ENCODE assay signal across 15 mouse cellular contexts in genomic region chr12:12715956-12716669, GRCm38 (mm10).
A peak's percentile ranks its signal among the peaks of the same experiment; 100 is the strongest.
DNase-seq lines count a peak whose midpoint lies in the region; ATAC-seq and TF ChIP-seq lines count a peak whose summit lies in the region.
"Had no signal": no experiment of that assay in that cellular context is flagged by ENCODE, and none has a peak within 500 bp of the region (broad histone marks: within the 10 kb centered on the region; RNA-seq: fewer than 3 reads in every experiment).

No protein-coding gene starts in this region.

- no peaks in the 10 kb centered on the region for H3K27me3 ChIP-seq in forebrain, postnatal 0 days (ENCODE audit: insufficient read depth, low read length)
- H3K27me3 ChIP-seq: limb, embryonic 15.5 days had no signal

- H3K9ac ChIP-seq in forebrain, postnatal 0 days = no peak overlapping the region
- H3K9ac ChIP-seq: limb, embryonic 15.5 days; midbrain, embryonic 13.5 days had no signal

- intact Hi-C loops in left cerebral cortex, postnatal 4 days (cut with DNase I) = no loop called here

- TF ChIP-seq POLR2A in brain, embryonic 14.5 days (IDR thresholded peaks at IDR 0.05; ENCODE audit: borderline replicate concordance, extremely low read depth, insufficient read depth, insufficient read length, poor library complexity, severe bottlenecking) = no peak
- no peak for TF ChIP-seq POLR2A in lung, adult 2 months (IDR thresholded peaks at IDR 0.05; ENCODE audit: borderline replicate concordance, extremely low read depth, low read depth, low read length)

- 72% methylated on average over 7 of the region's 7 CpGs for WGBS in forebrain, postnatal 0 days
- 82% methylated on average over 7 of the region's 7 CpGs for WGBS in lung, adult 2 months

- no peak overlapping the region for H3K4me3 ChIP-seq in forebrain, postnatal 0 days (ENCODE audit: low read depth, low read length)
- H3K4me3 ChIP-seq in lung, adult 2 months (replicated peaks; ENCODE audit: extremely low read depth, low read depth, low read length) = no peak overlapping the region
- H3K4me3 ChIP-seq: limb, embryonic 15.5 days; midbrain, embryonic 13.5 days had no signal

- ATAC-seq in frontal cortex, adult (ENCODE audit: low TSS enrichment) = peak; percentile 80
- ATAC-seq in forebrain, postnatal 0 days = peak; percentile 92
- ATAC-seq: lung, postnatal 0 days; midbrain, embryonic 13.5 days had no signal

- 0 out of 2 replicates have a peak, but pooled peaks cover 8% of the 10 kb centered on the region for H3K4me1 ChIP-seq in forebrain, postnatal 0 days (ENCODE audit: insufficient read depth)
- H3K4me1 ChIP-seq in lung, adult 2 months (ENCODE audit: control insufficient read depth, insufficient read depth, low read length) = no peaks in the 10 kb centered on the region

- H3K9me3 ChIP-seq in forebrain, postnatal 0 days (ENCODE audit: low read length) = no peaks in the 10 kb centered on the region
- H3K9me3 ChIP-seq: limb, embryonic 15.5 days; midbrain, embryonic 13.5 days had no signal

- TF ChIP-seq CTCF in brain, embryonic 14.5 days (IDR thresholded peaks at IDR 0.05; ENCODE audit: borderline replicate concordance, extremely low read depth, insufficient read depth, insufficient read length) = no peak
- no peak for TF ChIP-seq CTCF in forebrain, postnatal 0 days (IDR thresholded peaks at IDR 0.05; ENCODE audit: low read depth)
- TF ChIP-seq CTCF in lung, adult 2 months (IDR thresholded peaks at IDR 0.05; ENCODE audit: insufficient read depth, low read length) = no peak

- no peak for DNase-seq in frontal cortex, postnatal 14 days (ENCODE audit: low spot score in 2 of 2)
- peak; percentile 82 for DNase-seq in brain, embryonic 14.5 days (ENCODE audit: low read depth)
- peak; percentile 73 for DNase-seq in forebrain, postnatal 0 days
- peak; percentile 64 for DNase-seq in left cerebral cortex, postnatal 4 days
- no peak for DNase-seq in embryo, embryonic 10.5 days (ENCODE audit: low spot score)
- DNase-seq in urinary bladder, postnatal 14 days (ENCODE audit: low spot score) = no peak
- no peak for DNase-seq in lung, adult 2 months
- DNase-seq: adrenal gland, adult 8-10 months; heart, adult 18-20 months; heart, postnatal 36 days had no signal

- peak overlapping the region; percentile 29; the same call in 1 of the 2 replicates for H3K27ac ChIP-seq in forebrain, postnatal 0 days (ENCODE audit: low read depth, low read length)
- H3K27ac ChIP-seq: kidney, postnatal 0 days; limb, embryonic 15.5 days; midbrain, embryonic 13.5 days had no signal

- no peaks in the 10 kb centered on the region for H3K36me3 ChIP-seq in forebrain, postnatal 0 days (ENCODE audit: insufficient read depth)
- H3K36me3 ChIP-seq: limb, embryonic 15.5 days; midbrain, embryonic 13.5 days had no signal

- H3K4me2 ChIP-seq in forebrain, postnatal 0 days (ENCODE audit: low read depth) = no peak overlapping the region
- H3K4me2 ChIP-seq: limb, embryonic 15.5 days; midbrain, embryonic 13.5 days had no signal

Comparison
In these comparisons a context has a peak if more than half of its experiments do, and no peak if none do; other contexts are left out.
1. DNase-seq: peak in brain, embryonic 14.5 days (single experiment), forebrain, postnatal 0 days (single experiment) and left cerebral cortex, postnatal 4 days (single experiment); none in frontal cortex, postnatal 14 days (0 of 2), embryo, embryonic 10.5 days (single experiment), urinary bladder, postnatal 14 days (single experiment) and lung, adult 2 months (single experiment).